Mouse (Mus musculus) forebrain, embryonic 13.5 days (tissue): ENCODE results near the gene Adcy2. TPM values are rescaled to one million over a fixed set of nuclear protein-coding genes. Genes with fewer than 3 reads are reported as not detected.

Experiments used
- ATAC-seq: fragments of 200-750 bp; cut with Nextera tagmentation; 2 replicates; pipeline ENCODE4 v1.8.0; 2017
- H3K27ac ChIP-seq: fragments of 300-500 bp; sonication (generic); 2 replicates; pipeline ENCODE4 v1.5.1; 2015; ENCODE audit warnings: inconsistent platforms, mild to moderate bottlenecking, moderate library complexity
- H3K27me3 ChIP-seq: fragments of 300-500 bp; sonication (generic); 2 replicates; pipeline ENCODE4 v1.6.1; 2015; ENCODE audit warnings: mild to moderate bottlenecking, inconsistent platforms
- H3K36me3 ChIP-seq: fragments of 300-500 bp; sonication (generic); 2 replicates; pipeline ENCODE4 v1.6.1; 2015; ENCODE audit warnings: mild to moderate bottlenecking, inconsistent platforms; ENCODE audit not compliant: poor library complexity, severe bottlenecking
- H3K4me1 ChIP-seq: fragments of 300-500 bp; sonication (generic); 2 replicates; pipeline ENCODE4 v1.6.1; 2015; ENCODE audit warnings: inconsistent platforms
- H3K4me2 ChIP-seq: fragments of 300-500 bp; sonication (generic); 2 replicates; pipeline ENCODE4 v1.6.1; 2015; ENCODE audit warnings: inconsistent platforms, mild to moderate bottlenecking, moderate library complexity
- H3K4me3 ChIP-seq: fragments of 300-500 bp; sonication (generic); 2 replicates; pipeline ENCODE4 v1.5.1; 2015; ENCODE audit warnings: mild to moderate bottlenecking, inconsistent platforms
- H3K9ac ChIP-seq: fragments of 300-500 bp; sonication (generic); 2 replicates; pipeline ENCODE4 v1.6.1; 2015; ENCODE audit warnings: mild to moderate bottlenecking, inconsistent platforms
- H3K9me3 ChIP-seq: fragments of 300-500 bp; sonication (generic); replicated peaks from 2 replicates; pipeline ENCODE4 v1.6.1; 2016; ENCODE audit warnings: inconsistent platforms
- WGBS: fragments of 180-500 bp; shearing (Covaris S2); methylation state at CpG from one replicate; pipeline ENCODE4 v1.1.7; 2015; 5-methylcytosine and 5-hydroxymethylcytosine counted together
- polyA plus RNA-seq: library from polyadenylated mRNA; unstranded; fragments of >200 nt; fragmentation: Nextera tagmentation; extraction: Ambion mirVana; gene quantifications from 2 replicates; pipeline ENCODE4 v1.2.1, GENCODE M21; 2015

Gene Adcy2
- polyA plus RNA-seq, 1 experiment from 2014 or later: 1.2 TPM

GRCm38 (mm10) chr13:68707296-68707747 is 292.0 kb downstream of the Adcy2 start:
- Histone ChIP-seq H3K4me3 (no peak overlapping the region), H3K27me3 (no peaks in the 10 kb centered on the region), H3K4me2 (no peak overlapping the region), H3K4me1 (peaks cover 10% of the 10 kb centered on the region), H3K36me3 (no peaks in the 10 kb centered on the region), H3K27ac (peak overlapping the region; percentile 27), H3K9me3 (no peaks in the 10 kb centered on the region), H3K9ac (no peak overlapping the region)
- ATAC-seq: peak; percentile 99
- WGBS: 59% methylated on average over 6 of the region's 6 CpGs

GRCm38 (mm10) chr13:68684919-68685318 is 314.4 kb downstream of the Adcy2 start:
- 96% methylated on average over 2 of the region's 2 CpGs for WGBS
- Histone ChIP-seq H3K27ac (no peak overlapping the region), H3K9me3 (no peaks in the 10 kb centered on the region), H3K36me3 (no peaks in the 10 kb centered on the region), H3K4me1 (no peaks in the 10 kb centered on the region), H3K4me2 (no peak overlapping the region), H3K9ac (no peak overlapping the region), H3K4me3 (no peak overlapping the region), H3K27me3 (no peaks in the 10 kb centered on the region)
- no peak for ATAC-seq

- no peak for ATAC-seq
- Histone ChIP-seq H3K4me2 (no peak overlapping the region), H3K4me1 (no peaks in the 10 kb centered on the region), H3K27ac (no peak overlapping the region), H3K4me3 (no peak overlapping the region), H3K9me3 (no peaks in the 10 kb centered on the region), H3K9ac (no peak overlapping the region), H3K27me3 (no peaks in the 10 kb centered on the region), H3K36me3 (no peaks in the 10 kb centered on the region)
- 78% methylated on average over 1 of the region's 1 CpGs for WGBS
Observed at GRCm38 (mm10) chr13:68680429-68680828, 318.9 kb downstream of the Adcy2 start.

DNA sequence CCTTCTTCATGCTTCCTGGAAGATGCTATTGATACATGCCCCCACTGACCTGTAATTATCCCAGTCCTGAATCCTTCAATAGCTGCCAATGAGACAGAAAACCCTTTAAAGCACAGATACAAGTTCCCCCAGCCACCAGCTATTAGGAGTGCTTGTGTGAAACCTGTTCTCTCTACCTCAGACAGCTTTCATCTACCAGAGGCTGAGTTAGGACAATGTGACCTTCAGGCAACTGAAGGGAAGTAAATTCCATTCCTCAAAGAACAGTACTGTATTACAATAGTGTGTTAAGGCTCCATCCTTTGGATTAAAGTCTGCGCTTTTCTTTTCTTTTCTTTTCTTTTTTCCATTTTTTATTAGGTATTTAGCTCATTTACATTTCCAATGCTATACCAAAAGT is 356.6 kb downstream of the Adcy2 start:
- Histone ChIP-seq H3K36me3 (no peaks in the 10 kb centered on the region), H3K4me2 (no peak overlapping the region), H3K27ac (no peak overlapping the region), H3K4me3 (no peak overlapping the region), H3K9ac (no peak overlapping the region), H3K4me1 (no peaks in the 10 kb centered on the region), H3K27me3 (no peaks in the 10 kb centered on the region), H3K9me3 (no peaks in the 10 kb centered on the region)
- no peak for ATAC-seq
- WGBS: 91% methylated on average over 1 of the region's 1 CpGs

- WGBS: 80% methylated on average over 3 of the region's 3 CpGs
- no peak overlapping the region for H3K4me2 ChIP-seq
- no peak for ATAC-seq
Observed at GRCm38 (mm10) chr13:68627041-68627440, 372.3 kb downstream of the Adcy2 start.

DNA sequence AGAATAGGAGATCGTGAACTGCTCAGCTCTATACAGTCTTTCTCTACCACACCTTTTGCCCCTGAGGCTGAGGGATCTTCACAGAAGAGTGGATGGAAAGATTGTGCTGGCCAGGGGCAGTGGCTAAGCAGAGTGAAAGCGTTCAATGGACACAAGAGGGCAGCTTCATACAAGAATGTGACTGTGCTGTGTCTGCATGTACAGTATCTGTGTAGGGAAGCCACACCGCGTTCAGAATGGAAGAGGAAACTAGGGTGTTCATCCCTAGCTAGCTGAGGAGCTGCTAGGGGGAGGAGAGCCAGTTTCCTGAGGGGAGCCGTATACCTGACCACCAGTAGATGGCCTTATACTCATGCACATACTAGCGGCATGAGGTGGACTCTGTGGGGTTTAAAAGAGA is 376.5 kb downstream of the Adcy2 start:
- Histone ChIP-seq H3K4me2 (no peak overlapping the region), H3K27ac (no peak overlapping the region), H3K4me1 (no peaks in the 10 kb centered on the region), H3K9ac (no peak overlapping the region), H3K9me3 (no peaks in the 10 kb centered on the region), H3K4me3 (no peak overlapping the region), H3K36me3 (no peaks in the 10 kb centered on the region), H3K27me3 (no peaks in the 10 kb centered on the region)
- peak; percentile 53 for ATAC-seq
- WGBS: 62% methylated on average over 6 of the region's 6 CpGs

More at GRCm38 (mm10) chr13:68627041-68627440, 372.3 kb downstream of the Adcy2 start:
- Histone ChIP-seq H3K27ac (no peak overlapping the region), H3K9me3 (no peaks in the 10 kb centered on the region), H3K4me3 (no peak overlapping the region), H3K4me1 (no peaks in the 10 kb centered on the region), H3K27me3 (no peaks in the 10 kb centered on the region), H3K9ac (no peak overlapping the region), H3K36me3 (no peaks in the 10 kb centered on the region)

- peak; percentile 49 for ATAC-seq
Observed at GRCm38 (mm10) chr13:68607652-68608405, 391.5 kb downstream of the Adcy2 start.

DNA sequence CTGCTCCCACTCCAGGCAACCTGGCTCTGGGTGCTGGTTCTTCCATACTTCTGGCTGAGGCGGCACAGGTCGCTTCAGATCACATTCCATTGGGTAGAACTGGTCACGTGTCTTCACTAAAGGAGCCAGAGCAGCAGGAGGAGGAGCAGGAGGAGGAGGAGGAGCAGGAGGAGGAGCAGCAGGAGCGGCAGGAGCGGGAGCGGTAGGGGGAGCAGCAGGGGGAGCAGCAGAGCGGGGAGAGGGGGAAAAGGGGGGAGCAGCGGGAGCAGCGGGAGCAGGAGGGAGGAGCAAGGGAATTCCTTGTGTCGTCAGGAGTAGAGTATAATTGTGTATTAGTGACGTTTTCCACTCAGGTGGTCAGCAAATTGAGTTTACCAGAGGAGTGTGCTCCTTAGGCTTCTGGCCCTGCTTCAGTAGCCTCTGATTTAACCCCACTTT is 393.6 kb downstream of the Adcy2 start:
- H3K9ac ChIP-seq: no peak overlapping the region
- peak; percentile 77 for ATAC-seq

More at GRCm38 (mm10) chr13:68607652-68608405, 391.5 kb downstream of the Adcy2 start:
- Histone ChIP-seq H3K27me3 (no peaks in the 10 kb centered on the region), H3K9ac (no peak overlapping the region), H3K9me3 (no peaks in the 10 kb centered on the region), H3K4me1 (0 out of 2 replicates have a peak, but pooled peaks cover 5% of the 10 kb centered on the region), H3K4me2 (peak overlapping the region; percentile 33), H3K4me3 (no peak overlapping the region), H3K36me3 (no peaks in the 10 kb centered on the region), H3K27ac (no peak overlapping the region)
- 57% methylated on average over 21 of the region's 21 CpGs for WGBS

DNA sequence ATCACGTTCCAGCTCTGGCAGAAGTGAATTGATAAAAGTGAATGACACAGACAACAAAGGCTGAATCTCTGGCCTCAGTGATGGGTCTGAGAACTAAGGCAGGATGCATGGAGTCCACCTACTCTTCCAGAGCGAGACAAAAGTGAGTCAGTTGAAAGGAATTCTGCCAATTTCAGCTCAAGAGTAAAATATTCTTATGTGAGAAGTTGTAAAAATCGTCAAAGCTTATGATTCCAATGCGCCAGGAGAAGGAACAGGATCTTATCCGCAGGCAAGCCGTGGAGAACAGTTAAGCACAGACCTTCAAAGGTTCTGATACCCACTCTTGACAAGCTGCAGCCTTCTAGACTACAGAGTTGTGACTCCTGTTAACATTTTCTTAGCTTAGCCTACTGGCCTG is 396.3 kb downstream of the Adcy2 start:
- no peaks in the 10 kb centered on the region for H3K36me3 ChIP-seq
- no peak overlapping the region for H3K27ac ChIP-seq
- H3K9ac ChIP-seq: no peak overlapping the region
- no peaks in the 10 kb centered on the region for H3K27me3 ChIP-seq
- H3K9me3 ChIP-seq: no peaks in the 10 kb centered on the region
- WGBS: 83% methylated on average over 6 of the region's 6 CpGs
- H3K4me1 ChIP-seq: 0 out of 2 replicates have a peak, but pooled peaks cover 5% of the 10 kb centered on the region
- no peak overlapping the region for H3K4me3 ChIP-seq
- H3K4me2 ChIP-seq: no peak overlapping the region
- ATAC-seq: no peak

More for the DNA sequence above, 393.6 kb downstream of the Adcy2 start:
- no peaks in the 10 kb centered on the region for H3K36me3 ChIP-seq
- 0 out of 2 replicates have a peak, but pooled peaks cover 5% of the 10 kb centered on the region for H3K4me1 ChIP-seq
- no peaks in the 10 kb centered on the region for H3K9me3 ChIP-seq
- no peak overlapping the region for H3K27ac ChIP-seq
- peak overlapping the region; percentile 21 for H3K4me3 ChIP-seq
- H3K27me3 ChIP-seq: no peaks in the 10 kb centered on the region
- H3K4me2 ChIP-seq: peak overlapping the region; percentile 49
- WGBS: 2% methylated on average over 11 of the region's 11 CpGs

DNA sequence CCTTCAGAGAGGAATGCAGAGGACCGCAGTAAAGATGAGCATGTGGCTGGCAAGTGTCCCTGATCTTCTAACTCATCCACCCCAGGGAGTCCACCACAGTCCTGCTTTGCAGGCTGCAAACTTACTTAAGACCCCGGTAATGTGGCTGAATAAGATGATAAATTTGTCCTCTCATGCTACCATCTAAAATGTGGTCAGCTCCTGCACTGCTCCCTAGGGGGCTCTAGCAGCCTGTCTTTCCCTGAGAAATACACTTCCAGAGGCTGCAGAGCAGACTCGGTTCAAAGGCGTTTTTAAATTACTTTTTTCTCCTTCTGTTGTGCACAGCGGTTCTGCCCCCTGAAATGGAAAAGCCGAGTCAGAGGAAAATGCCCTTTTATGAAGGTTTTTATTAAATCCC is 398.2 kb downstream of the Adcy2 start:
- 18% methylated on average over 6 of the region's 6 CpGs for WGBS
- Histone ChIP-seq H3K4me2 (no peak overlapping the region), H3K9ac (no peak overlapping the region), H3K27me3 (no peaks in the 10 kb centered on the region), H3K27ac (no peak overlapping the region), H3K4me1 (peaks cover 6% of the 10 kb centered on the region; the same call in 1 of the 2 replicates), H3K9me3 (no peaks in the 10 kb centered on the region), H3K36me3 (no peaks in the 10 kb centered on the region), H3K4me3 (no peak overlapping the region)
- peak; percentile 49; the same call in 1 of the 2 replicates for ATAC-seq

GRCm38 (mm10) chr13:68598953-68599352 is 400.4 kb downstream of the Adcy2 start:
- H3K4me2 ChIP-seq: no peak overlapping the region
- no peak overlapping the region for H3K9ac ChIP-seq
- no peak for ATAC-seq
- no peak overlapping the region for H3K27ac ChIP-seq
- H3K4me3 ChIP-seq: no peak overlapping the region
- no peaks in the 10 kb centered on the region for H3K9me3 ChIP-seq
- no peaks in the 10 kb centered on the region for H3K36me3 ChIP-seq
- H3K27me3 ChIP-seq: no peaks in the 10 kb centered on the region
- peaks cover 6% of the 10 kb centered on the region; the same call in 1 of the 2 replicates for H3K4me1 ChIP-seq

- H3K4me1 ChIP-seq: peaks cover 6% of the 10 kb centered on the region; the same call in 1 of the 2 replicates
- no peak overlapping the region for H3K27ac ChIP-seq
- peak overlapping the region; percentile 24 for H3K4me3 ChIP-seq
- H3K9ac ChIP-seq: no peak overlapping the region
- peak; percentile 11; the same call in 1 of the 2 replicates for ATAC-seq
- H3K27me3 ChIP-seq: no peaks in the 10 kb centered on the region
- WGBS: 12% methylated on average over 13 of the region's 13 CpGs
- no peaks in the 10 kb centered on the region for H3K9me3 ChIP-seq
- peak overlapping the region; percentile 53 for H3K4me2 ChIP-seq
- peaks cover 7% of the 10 kb centered on the region for H3K36me3 ChIP-seq
Observed at GRCm38 (mm10) chr13:68597667-68598066, 401.7 kb downstream of the Adcy2 start.
